Mouse (Mus musculus) cerebellum, adult 11-12 months (tissue): Measurements from ENCODE around the gene Gm6034.
"Not testable (repeated sequence)": the region's sequence is repeated elsewhere in the genome, so short reads cannot be mapped to it uniquely, and the experiment has no call there.

Experiments used
- DNase-seq: peaks from one replicate; pipeline ENCODE4 v3.0.0; 2022

Gene Gm6034

DNA sequence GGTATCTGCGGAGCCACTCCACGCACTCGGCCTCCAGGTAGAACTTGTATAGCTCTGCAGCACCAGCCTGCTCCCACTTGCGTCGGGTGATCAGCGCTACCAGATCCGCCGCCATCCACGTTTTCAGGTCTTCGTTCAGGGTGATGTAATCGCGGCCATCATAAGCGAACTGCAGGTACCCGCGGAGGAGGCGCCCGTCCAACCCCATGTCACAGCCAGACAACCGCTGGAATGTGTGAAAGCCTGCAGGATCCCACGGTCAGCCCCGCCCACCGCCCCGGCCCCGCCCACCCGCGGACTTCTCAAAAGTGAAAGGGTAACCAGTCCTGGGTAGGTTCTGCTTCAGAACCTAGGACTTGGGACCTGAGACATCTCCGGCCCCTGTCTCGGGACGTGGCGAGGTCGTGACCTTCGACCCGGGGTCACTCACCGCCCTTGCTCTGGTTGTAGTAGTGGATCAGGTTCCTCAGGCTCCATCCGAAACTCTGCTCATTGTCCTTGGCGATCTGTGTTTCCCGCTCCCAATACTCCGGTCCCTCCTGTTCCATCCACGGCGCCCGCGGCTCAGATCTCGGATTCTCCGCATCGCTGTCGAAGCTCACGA is 40.6 kb downstream of the Gm6034 start:
- no peak for DNase-seq

DNA sequence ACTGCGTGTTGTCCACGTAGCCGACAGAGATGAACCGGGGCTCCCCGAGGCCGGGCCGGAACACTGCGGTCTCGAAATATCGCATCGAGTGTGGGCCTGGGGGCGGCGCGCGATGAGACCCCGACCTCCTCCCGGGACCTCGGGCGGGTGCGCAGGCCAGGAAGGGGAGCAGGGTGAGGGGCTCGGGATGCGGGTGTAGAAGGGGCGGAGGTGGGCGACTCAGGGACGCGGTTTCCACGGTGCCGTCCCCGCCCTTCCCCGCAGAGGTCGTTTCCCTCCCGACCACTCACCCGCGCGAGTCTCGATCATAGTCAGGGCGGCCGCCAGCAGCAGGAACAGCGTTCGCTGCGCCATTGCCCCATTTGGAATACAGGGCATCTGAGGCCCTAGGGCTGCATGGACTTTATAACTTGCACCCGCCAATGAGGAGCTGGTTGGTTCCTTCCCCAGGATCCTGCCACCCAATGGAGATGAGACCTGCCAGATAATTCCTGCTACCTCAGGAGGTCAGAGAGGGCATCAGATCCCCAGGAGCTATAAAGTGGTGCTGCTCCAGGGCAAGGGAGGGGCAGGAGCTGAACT is 41.2 kb downstream of the Gm6034 start:
- no peak for DNase-seq

DNA sequence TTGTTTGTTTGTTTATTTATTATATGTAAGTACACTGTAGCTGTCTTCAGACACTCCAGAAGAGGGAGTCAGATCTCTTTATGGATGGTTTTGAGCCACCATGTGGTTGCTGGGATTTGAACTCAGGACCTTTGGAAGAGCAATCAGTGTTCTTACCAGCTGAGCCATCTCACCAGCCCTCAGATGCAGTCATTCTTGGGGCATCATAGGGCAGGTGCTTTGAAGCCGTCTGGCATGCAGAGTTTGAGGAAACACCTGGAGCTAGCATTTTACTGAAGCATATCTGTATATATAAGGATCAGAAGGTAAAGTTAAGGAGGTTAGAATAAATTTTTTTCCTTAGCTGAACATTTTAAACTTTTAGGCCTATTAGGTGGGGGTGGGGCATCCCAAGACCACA is 43.2 kb downstream of the Gm6034 start:
- not testable (repeated sequence) for DNase-seq

DNA sequence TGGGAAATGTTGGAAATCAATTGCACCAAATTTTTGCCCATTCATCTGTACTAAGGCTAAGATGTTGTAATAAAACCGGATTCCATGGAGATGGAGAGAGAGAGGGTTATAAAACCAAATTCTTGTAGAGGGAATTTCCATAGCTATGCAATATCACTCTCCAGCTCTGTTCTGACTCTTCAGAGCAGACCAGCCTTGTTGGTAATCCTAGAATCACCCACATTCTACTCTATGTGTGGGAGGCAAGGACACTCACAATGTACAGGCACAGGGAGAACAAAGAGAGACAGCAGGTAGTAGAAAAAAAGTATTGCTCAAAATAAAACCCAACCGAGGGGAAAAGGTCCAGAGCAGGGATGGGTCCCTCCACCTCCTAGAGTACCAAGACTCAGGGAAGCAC is 49.2 kb downstream of the Gm6034 start:
- DNase-seq: not testable (repeated sequence)

DNA sequence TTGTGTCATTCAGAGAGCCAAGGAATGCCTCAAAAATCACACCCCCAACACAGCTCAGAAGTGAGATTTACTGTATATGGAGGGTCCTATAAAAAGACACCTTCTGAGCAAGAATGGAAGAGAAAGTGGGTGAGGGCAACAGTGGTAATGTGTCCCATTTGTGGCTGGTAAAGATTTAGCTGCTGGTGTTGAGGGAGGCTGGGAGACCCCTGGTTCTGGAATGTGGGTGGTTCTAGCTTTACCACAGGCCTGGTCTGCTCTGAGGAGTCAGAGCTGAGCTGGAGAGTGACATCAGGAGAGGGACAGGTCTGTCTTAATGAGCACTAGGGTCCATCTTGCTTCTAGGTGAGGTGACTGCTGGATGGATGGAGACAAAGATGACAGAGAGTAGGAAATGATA is 49.8 kb downstream of the Gm6034 start:
- DNase-seq: not testable (repeated sequence)

DNA sequence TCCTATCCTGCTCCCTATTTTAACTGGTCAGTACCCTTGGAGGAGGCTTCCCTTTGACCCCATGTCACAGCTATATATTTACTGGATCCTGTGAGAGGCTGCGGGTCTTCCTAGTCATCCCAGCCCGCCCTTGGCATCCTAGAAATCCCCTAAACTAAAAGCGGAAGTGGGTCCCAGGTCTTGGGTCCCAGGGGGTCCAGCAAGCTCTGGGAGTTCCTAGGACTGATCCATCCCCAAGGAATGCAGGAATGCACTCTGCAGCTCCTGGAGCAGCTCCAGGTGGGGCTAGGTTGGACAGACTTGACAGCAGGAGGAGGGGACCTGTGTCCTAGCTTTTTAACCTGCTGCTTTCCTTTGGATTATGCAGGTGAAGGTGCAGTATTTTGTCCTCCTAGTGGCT is 51.2 kb downstream of the Gm6034 start:
- DNase-seq: no peak

DNA sequence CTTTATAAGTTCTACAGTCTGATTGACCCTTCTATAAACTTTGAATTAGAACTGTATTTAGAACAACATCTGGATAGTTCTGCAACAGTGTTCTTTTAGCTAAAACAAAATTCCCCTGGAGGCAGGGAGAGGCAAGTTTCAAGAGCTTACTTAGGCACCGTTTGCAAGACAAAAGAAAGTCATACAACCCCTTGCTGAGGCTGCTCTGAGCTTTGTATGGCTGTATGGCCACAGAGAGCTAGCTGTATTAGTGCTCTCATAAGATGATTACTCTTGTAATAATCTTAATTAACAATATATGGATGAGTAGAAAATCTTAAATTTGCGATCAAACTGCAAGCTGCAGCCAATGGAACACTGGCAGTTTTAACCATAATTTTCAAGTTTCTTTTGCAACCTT is 56.8 kb downstream of the Gm6034 start:
- DNase-seq: not testable (repeated sequence)

DNA sequence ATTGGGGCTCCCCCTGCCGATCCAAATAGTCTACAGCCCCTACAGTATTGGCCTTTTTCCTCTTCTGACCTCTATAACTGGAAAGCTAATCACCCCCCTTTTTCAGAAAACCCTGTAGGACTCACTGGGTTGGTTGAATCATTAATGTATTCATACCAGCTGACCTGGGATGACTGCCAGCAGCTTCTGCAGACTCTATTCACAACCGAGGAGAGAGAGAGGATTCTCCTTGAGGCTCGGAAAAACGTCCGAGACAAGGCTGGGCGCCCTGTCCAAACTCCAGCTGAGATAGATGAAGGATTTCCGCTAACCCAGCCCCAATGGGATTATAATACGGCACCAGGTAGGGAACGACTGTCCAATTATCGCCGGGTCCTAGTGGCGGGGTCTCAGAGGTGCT is 59.3 kb downstream of the Gm6034 start:
- DNase-seq: not testable (repeated sequence)
